Mouse (Mus musculus) G1E (cell line): ENCODE measurements around the gene Lipm.

Experiments
- CTCF ChIP-seq: IDR thresholded peaks from 2 replicates; pipeline ENCODE4 v1.5.1; 2012; ENCODE audit warnings: low read depth, low read length, inconsistent platforms, mixed read lengths
- GATA1 ChIP-seq: IDR thresholded peaks from 2 replicates; pipeline ENCODE4 v1.6.1; 2012; ENCODE audit warnings: borderline replicate concordance, low read length, inconsistent platforms, mixed read lengths
- GATA2 ChIP-seq: IDR thresholded peaks from 2 replicates; pipeline ENCODE4 v1.6.1; 2012; ENCODE audit warnings: low read depth, low read length, inconsistent platforms, borderline replicate concordance
- POLR2AphosphoS5 ChIP-seq: IDR thresholded peaks from 2 replicates; pipeline ENCODE4 v1.6.1; 2012; ENCODE audit warnings: low read depth, low read length, inconsistent platforms; ENCODE audit not compliant: insufficient replicate concordance
- TAL1 ChIP-seq: conservative IDR thresholded peaks from 2 replicates; pipeline ENCODE4 v1.6.1; 2012; ENCODE audit warnings: low read depth, low read length, inconsistent platforms, mixed read lengths

GRCm38 (mm10) chr19:34162693-34163092 is 62.0 kb downstream of the Lipm start:
- TF ChIP-seq GATA1, result no peak
- TF ChIP-seq CTCF, result no peak
- no peak for TF ChIP-seq GATA2
- TF ChIP-seq POLR2AphosphoS5, result no peak
- no peak for TF ChIP-seq TAL1
